Mouse (Mus musculus) frontal cortex, postnatal 25 days (tissue): Measurements from ENCODE around the gene Cyb561.

Experiments
- DNase-seq, 2 experiments: peaks; one replicate each; pipeline ENCODE4 v3.0.0; 2022; ENCODE audit warnings: low spot score in 2 of 2

The Cyb561 gene

GRCm38 (mm10) chr11:105952111-105952510 lies 1.0 kb downstream of the Cyb561 start:
- DNase-seq: no peak

- DNase-seq: no peak
Measured at GRCm38 (mm10) chr11:105951601-105952044, 1.5 kb downstream of the Cyb561 start.

DNA sequence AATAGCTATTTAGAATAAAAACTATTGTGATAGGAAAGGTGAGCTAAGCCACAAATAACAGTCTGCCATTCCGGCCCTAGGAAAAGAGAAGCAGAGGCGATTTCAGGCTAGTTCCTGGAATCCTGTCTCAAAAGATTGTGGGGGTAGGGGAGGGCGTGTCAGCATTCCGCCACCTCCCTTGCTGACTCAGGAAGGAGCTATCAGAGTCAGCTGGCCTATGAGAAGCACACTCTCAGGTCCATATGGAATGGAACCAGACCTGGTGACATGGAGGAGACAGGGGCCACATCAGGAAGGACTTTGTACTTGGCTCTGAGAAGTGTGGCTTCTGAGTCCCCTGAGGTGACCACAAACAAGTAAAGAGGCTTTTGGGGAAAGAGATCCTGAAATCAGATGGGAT lies 2.6 kb downstream of the Cyb561 start:
- DNase-seq: no peak

GRCm38 (mm10) chr11:105948255-105948654 lies 4.9 kb downstream of the Cyb561 start:
- no peak for DNase-seq

DNA sequence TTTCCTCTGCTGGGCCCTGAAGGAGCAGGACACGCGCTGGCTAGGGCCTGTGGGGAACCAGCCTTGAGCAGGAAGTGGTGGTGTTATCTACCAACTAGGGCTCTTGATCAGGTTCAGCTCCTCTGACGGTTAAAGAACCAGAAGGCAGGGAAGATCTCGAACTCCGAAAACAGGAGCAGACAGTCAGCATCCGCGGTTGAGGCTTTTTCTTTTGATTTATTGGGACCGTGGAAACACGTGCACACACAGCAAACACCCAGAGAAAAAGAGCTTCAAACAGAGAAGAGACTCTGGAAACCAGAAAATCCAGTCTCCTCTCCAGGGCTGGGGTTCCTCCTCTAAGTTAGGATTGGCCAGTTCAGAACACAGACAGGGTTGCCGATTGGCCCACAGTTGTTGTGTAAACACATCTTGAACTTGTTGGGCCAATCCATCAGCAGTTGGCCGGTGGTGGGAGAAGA lies 6.4 kb downstream of the Cyb561 start:
- no peak for DNase-seq

DNA sequence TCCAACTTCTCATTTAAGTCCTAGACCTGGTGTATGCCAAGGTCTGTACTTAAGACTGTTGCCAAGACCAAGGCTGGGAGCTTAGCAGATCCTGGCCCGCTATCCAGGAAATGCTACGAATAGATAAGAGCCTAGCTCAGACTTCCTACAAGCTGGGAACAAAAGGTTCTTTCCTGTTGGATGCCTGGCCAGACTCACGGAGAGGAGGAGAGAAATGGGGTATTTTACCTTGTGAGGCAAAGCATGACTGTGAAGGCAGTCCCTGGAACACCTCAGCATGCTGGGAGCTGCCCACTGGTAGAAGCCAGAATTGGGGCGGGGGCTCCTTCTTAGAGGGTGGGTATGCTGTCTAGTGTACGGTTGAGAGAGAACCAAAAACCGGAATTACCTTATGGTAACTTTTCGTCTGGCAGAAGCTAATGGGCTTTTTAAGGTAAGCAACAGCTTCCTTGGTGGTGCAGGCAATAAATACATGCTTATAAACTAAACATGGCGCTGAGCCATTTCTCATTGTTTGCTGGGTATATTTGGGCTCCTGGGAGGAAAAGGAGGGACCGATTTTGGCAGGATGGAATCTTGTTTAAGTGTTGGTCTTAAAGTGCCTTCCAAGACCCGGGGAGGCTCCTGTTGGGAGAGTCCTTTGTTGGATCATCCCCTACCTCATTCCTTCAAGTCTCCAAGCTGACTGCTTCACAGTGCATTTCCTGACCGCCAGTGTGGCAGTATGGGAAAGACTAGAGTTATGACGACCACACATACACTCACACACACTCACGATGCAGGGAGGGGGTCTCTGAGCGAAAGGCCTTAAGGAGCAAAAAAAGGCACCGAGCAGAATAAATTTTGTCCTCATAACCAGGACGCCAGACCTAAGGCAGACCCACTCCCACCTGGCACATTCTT lies 8.1 kb downstream of the Cyb561 start:
- DNase-seq: no peak

- DNase-seq: peak; percentile 34 to 59
Measured at GRCm38 (mm10) chr11:105944126-105944621, 9.0 kb downstream of the Cyb561 start.

DNA sequence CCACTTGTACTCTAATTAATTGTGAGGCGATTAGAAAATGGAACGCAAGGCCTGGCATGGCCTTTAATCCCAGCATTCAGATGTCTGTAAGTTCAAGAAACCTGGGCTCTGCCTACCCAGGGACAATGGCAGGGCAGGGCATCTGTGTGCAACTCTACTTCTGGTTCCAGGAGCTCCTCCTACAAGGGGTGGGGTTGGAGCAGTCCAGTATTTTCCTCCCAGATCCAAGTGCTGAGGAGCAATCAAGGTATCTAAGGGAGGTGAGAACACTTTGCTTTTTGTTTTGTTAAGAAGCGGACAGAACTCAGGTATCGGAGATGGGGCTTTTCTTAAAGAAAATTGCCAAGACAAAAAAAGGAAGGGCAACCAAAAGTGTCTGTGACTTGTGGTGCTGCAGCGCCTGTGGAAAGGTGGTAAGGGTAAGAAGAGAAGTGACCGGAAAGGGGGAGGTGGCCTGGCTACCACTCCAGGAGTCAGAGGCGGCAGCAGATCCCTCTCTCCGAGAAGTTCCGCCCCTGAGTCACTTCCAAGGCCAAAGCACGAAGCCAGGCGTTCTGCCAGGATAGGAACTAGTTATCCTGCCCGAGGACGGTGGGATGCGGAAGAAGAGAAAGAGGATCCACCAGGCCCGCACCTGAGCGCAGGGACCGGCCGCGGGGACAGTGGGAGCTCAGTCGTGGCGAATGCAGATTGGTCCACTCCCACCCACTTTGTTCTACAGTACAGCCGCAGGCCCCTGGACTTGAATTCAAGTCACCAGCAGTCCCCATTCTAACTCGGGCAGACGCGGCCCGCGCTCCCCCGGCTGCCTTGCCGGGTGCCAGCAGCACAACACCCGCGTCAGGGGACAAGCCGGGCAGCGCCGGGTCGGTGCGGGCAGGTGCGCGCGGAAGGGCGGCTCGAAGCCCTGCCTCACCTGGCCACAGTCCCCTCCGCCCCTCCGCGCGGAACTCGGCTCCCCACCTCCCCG lies 9.7 kb downstream of the Cyb561 start:
- DNase-seq: no peak

GRCm38 (mm10) chr11:105941973-105942372 lies 11.2 kb downstream of the Cyb561 start:
- DNase-seq: no peak

- DNase-seq: no peak
Measured at GRCm38 (mm10) chr11:105938771-105939170, 14.4 kb downstream of the Cyb561 start.

- DNase-seq: no peak
Measured at GRCm38 (mm10) chr11:105936974-105937373, 16.2 kb downstream of the Cyb561 start.

DNA sequence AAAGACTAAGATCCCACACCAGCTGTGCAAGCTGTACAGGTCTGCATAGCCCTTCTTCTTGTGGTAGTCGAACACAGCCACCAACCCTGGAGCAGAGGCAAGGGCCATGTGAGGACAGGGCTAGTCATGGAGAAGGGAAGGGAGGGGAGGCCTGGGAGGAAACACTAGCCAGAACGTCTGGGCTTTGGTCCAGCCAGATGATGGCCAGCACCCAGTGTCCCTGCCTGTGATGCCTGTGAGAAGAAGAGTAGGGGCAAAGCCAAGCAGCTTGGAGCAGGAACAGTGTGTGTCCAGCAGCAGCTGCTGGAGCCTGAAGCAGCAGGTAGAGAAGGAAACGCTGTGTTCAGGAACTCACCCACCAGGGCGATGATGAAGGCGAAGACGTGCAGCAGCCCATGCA lies 16.9 kb downstream of the Cyb561 start:
- DNase-seq: no peak

DNA sequence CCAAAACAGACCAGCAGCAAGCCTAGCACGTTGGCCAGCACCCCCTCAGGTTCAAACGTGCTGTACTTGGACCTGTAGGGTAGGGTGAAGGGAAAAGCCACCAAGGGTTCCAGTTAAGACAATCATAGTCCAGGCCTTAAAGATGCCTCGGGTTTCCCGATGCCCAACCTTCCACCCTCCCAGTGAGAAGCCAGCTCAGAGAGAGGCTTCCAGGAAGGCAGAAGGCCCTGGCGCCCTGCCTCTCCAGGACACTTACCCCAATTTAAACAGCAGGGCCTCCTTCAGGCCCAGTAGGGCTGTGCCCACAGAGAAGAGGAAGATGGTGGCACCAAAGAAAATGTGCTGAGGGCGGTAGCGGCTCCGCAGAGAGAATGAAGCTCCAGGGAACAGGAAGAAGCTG lies 17.6 kb downstream of the Cyb561 start:
- no peak for DNase-seq

DNA sequence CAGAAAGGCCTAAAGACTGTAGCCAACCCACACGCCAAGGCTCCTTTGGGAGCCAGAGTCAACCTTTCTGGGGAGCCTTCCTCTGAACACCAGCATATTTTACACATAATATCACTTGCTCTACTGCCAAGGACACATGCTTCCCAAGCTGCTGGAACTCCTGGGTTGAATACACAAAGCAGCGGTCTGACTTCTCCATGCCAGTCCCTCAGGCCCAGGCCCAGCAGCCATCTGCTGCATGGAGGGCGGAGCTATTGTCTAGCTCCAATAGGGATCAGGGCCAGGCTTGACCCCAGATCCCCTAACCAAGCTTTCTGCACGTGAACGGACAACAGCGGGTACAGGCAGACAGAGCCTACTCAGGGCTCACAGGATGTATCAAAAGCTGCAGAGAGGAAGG lies 18.3 kb downstream of the Cyb561 start:
- no peak for DNase-seq

GRCm38 (mm10) chr11:105934303-105934711 lies 18.8 kb downstream of the Cyb561 start:
- no peak for DNase-seq

DNA sequence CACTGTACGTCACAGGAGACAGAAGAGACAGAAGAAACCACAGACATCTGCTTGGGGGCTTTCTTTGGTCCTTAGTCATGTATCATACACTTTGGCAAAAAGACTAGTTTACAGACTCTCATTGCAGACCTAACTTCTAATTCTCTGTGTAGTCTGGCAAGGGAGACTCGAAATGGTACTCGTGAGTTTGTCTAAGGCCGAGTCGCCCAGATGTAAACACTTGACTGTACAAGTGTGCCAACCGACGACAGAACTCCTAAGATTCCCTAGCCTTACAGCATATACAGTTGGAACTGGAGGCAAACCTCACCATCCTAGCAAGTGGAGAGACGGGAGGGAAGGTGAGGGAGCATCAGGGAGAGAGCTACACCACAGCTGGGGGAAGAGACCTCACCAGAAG lies 19.4 kb downstream of the Cyb561 start:
- DNase-seq: no peak

- DNase-seq: no peak
Measured at GRCm38 (mm10) chr11:105931380-105931779, 21.8 kb downstream of the Cyb561 start.

- no peak for DNase-seq
Measured at GRCm38 (mm10) chr11:105928171-105928570, 25.0 kb downstream of the Cyb561 start.

DNA sequence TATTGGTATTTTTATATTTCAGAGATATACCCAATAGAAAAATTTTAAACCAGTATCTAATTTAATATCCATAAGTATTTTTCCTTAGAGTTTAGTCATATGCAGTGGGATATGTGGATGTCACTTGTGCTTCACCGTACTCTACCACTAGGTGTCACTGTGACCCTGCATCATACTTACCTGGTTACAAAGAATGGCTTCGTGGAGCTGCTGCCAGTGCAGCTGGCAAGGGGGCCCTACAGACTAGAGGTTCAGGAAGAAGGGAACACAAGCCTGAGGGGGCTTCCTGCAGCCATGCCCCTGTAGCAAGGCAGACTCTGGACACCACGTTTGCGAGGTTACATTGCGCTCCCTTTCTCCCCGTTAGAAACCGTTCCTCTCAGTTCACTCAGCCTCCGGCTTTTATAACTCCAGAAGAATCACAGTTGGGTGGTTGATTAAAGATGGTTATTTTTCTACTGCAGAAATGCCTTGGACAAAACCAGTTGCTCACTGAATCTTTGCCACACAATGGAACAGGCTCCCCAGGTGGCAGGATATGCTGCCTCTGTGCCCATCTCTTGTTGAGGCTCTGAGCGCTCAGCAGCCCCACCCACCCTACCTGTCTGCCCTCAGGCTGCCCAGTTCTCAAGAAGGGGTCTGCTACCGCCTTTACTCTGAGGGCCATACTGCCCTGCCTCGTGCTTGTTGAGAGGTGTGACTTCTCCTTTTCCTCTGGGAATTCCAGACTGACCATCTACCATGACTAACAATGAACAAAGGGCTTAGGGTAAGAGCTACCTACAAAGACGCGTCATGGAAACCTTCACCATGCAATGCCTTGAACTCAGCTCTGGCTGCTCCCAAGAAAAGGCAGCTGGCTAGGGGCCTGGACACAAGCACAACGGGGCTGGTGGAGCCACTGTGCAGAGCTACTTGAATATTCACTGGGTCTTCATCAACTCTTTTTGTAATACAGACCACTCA lies 25.8 kb downstream of the Cyb561 start:
- DNase-seq: peak; percentile 55 to 62

- no peak for DNase-seq
Measured at GRCm38 (mm10) chr11:105922769-105923663, 30.1 kb downstream of the Cyb561 start.
